Mouse (Mus musculus): ENCODE data around the gene Igfbp7. TPM values are rescaled to one million over a fixed set of nuclear protein-coding genes. Genes with fewer than 3 reads are reported as not detected.
A peak's percentile ranks its signal among the peaks of the same experiment; 100 is the strongest.

The Igfbp7 gene
- total RNA-seq, 4 experiments from 2014 or later: 29.9 to 40.8 (median 32.6) TPM

GRCm38 (mm10) chr5:77354361-77354787 is 53.5 kb downstream of the Igfbp7 start:
- DNase-seq (ENCODE audit: low spot score in 2 of 2): peak; percentile 79 to 87

GRCm38 (mm10) chr5:77351691-77352090 is 56.1 kb downstream of the Igfbp7 start:
- no peak for DNase-seq (ENCODE audit: low spot score in 2 of 2)

GRCm38 (mm10) chr5:77349971-77350658 is 57.7 kb downstream of the Igfbp7 start:
- no peak for DNase-seq (ENCODE audit: low spot score in 2 of 2)

GRCm38 (mm10) chr5:77348901-77349300 is 58.9 kb downstream of the Igfbp7 start:
- no peak for DNase-seq (ENCODE audit: low spot score in 2 of 2)

GRCm38 (mm10) chr5:77340033-77340432 is 67.8 kb downstream of the Igfbp7 start:
- no peak for DNase-seq (ENCODE audit: low spot score in 2 of 2)

- DNase-seq (ENCODE audit: low spot score in 2 of 2): no peak
Observed at GRCm38 (mm10) chr5:77330154-77330553, 77.7 kb downstream of the Igfbp7 start.

GRCm38 (mm10) chr5:77324936-77325335 is 82.9 kb downstream of the Igfbp7 start:
- no peak for DNase-seq (ENCODE audit: low spot score in 2 of 2)

GRCm38 (mm10) chr5:77314986-77315385 is 92.9 kb downstream of the Igfbp7 start:
- DNase-seq (ENCODE audit: low spot score in 2 of 2): no peak

GRCm38 (mm10) chr5:77314206-77314605 is 93.6 kb downstream of the Igfbp7 start:
- no peak for DNase-seq (ENCODE audit: low spot score in 2 of 2)

GRCm38 (mm10) chr5:77309924-77310772 is 97.7 kb downstream of the Igfbp7 start, which contains the start of the genes Noa1 and Polr2b:
Gene Noa1, minus strand, starts transcription at chr5:77310084.
Gene Polr2b, plus strand, starts transcription at chr5:77310147.
- DNase-seq (ENCODE audit: low spot score in 2 of 2): peak; percentile 95 to 97

GRCm38 (mm10) chr5:77309051-77309906 is 98.6 kb downstream of the Igfbp7 start:
- peak; percentile 17 to 56 for DNase-seq (ENCODE audit: low spot score in 2 of 2)

- no peak for DNase-seq (ENCODE audit: low spot score in 2 of 2)
Observed at GRCm38 (mm10) chr5:77307821-77308553, 99.9 kb downstream of the Igfbp7 start.

- no peak for DNase-seq (ENCODE audit: low spot score in 2 of 2)
Observed at GRCm38 (mm10) chr5:77301296-77301903, 106.4 kb downstream of the Igfbp7 start.

- no peak for DNase-seq (ENCODE audit: low spot score in 2 of 2)
Observed at GRCm38 (mm10) chr5:77299486-77299885, 108.4 kb downstream of the Igfbp7 start.

Other genes starting within 250 kb of the Igfbp7 start
- not detected for gene Spink2, start 196.6 kb downstream of the Igfbp7 start, total RNA-seq (2022)
- gene Rest, start 142.6 kb downstream of the Igfbp7 start, total RNA-seq (2022): 1 to 10 TPM; 3.9 to 4.9 (median 4.2) TPM
- 10 to 100 TPM; 21.9 to 26.7 (median 25.0) TPM for gene Noa1, start 98.0 kb downstream of the Igfbp7 start, total RNA-seq (2022)
- gene Polr2b, start 97.9 kb downstream of the Igfbp7 start, total RNA-seq (2022): 10 to 100 TPM; 46.3 to 52.1 (median 47.0) TPM

Data from left cerebral cortex, adult 8-10 months (tissue).